Mouse (Mus musculus): ENCODE results near the gene Ndufc1. TPM values are rescaled to one million over a fixed set of nuclear protein-coding genes. Genes with fewer than 3 reads are reported as not detected.
"Not testable (repeated sequence)": the region's sequence is repeated elsewhere in the genome, so short reads cannot be mapped to it uniquely, and the experiment has no call there.

Ndufc1 gene
- 100 to 1,000 TPM; 743 to 842 TPM for total RNA-seq (2021)
- long read RNA-seq, experiment 1, transcript Ndufc1-201 (4 exons, 1,249 nt), result major isoform, 752 of 788 reads
- long read RNA-seq, experiment 1, partial matches to known transcripts, result 13 of 788 reads
- long read RNA-seq, experiment 1, other reads (novel, unspliced or antisense), result 17 of 788 reads
- long read RNA-seq, experiment 2, transcript Ndufc1-201 (4 exons, 1,249 nt), result major isoform, 304 of 312 reads
- long read RNA-seq, experiment 2, partial matches to known transcripts, result 3 of 312 reads
- long read RNA-seq, experiment 2, other reads (novel, unspliced or antisense), result 3 of 312 reads

DNA sequence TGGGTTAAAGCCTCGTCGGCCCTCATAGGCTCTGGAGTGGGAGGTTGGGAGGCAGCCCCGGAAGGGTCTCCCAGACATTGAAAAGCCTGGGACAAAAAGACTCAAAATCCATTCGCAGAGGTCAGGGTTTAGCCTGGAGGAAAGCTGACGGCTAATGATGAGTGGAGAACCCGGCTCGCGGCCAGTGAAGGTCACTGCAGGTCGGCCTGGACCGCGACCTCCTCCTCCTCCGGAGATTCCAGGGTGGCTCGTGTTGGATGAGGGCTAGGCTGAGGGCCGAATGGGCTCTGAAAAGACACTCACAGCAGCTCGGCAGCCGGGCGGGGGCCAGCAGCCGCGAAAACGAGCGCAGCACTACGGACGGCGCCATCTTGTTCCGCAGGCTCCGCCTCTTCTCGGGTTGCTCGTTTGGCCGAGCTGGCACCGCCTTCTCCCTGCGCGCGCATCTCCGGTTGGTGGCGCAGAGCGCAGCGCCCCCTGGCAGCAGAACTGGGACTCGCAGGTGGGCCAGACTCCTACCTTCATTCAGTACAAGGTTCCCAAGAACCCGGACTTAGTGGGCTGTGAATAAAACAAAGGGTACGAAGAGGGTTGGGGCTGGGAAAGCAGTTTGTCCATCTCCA lies at the start of gene Ndufc1:
Ndufc1 (minus strand) TSS at position 428 of the 623 bp plus-strand sequence.
- DNase-seq, result peak; percentile 99

DNA sequence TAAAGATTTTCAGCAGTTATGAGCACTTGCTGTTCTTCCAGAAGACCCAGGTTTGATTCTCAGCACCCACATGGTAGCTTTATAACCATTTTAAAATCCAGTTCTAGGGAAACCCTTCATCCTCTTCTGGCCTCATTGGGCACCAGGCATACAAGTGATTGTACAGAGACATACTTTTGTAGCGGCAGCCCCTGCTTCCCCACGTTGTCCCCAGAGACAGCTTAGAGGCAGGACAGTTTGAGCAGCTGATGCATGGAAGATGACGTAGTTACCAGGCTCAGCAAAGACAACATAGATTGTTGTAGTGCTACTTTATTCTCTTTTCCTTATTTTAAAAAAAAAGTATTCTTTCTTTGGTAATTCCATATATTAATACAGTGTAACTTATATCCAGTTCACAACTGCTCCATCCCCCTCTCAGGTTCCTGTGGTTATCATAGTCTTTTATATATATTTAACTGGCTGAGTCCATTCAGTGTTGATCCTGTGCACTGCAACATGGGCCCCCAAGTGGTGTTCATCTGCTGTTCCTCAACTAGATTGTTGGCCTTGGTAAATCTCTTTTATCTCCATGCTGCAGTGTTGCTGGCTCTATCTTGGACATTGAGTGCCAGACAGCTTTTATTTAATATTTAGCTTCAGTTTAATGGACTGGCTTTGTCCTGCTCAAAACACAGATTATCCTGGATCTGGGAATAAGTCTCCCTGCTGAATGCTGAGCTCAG lies 26.2 kb upstream of the Ndufc1 start:
- no peak for DNase-seq

DNA sequence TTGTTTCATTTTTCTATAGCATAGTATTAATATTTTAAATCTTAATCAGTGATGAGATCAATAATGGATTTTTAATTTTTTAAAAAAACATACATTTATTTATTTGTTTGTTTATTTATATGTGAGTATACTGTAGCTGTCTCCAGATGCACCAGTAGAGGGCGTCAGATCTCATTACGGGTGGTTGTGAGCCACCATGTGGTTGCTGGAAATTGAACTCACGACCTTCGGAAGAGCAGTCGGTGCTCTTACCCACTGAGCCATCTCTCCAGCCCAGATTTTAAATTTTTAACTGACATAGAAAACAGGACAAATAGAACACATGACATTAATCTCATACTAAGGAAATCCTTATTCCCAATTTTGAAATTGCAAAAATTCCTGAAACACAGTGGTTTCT lies 25.6 kb upstream of the Ndufc1 start:
- not testable (repeated sequence) for DNase-seq

DNA sequence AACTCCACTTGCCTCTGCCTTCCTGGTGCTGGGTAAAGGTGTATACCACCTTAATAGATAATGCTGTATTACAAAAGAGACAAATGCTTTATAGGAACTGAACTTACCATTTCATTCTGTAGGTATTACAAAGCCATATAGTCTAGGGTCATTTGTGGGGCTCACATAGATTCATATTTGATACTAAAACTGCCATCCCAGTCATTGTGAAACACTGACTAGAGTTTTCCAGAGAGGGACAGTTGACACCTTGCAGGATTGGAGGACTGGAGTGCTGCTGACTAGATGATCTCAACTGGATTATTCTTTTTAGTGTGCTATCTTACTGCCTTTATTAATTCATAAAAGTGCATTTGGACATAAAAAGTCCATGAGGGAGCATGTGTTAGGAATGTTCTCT lies 16.6 kb upstream of the Ndufc1 start:
- no peak for DNase-seq

DNA sequence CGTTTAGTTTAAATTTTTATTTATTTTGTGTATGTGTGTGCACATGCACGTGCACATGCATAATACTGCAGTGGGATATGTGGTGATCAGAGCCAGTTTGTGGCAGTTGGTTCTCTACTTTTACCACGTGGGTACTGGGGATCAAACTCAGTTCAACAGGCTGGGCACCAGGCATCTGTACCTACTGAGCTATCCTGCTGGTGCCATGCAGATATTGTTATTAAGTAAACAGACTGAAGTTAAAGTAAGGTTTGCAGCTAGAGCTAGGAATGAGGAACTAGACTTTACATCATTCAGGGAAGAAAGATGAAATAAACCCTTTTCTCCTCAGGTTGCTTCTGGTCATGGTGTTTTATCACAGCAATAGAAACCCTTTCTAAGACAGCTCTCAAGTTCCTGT lies 13.1 kb upstream of the Ndufc1 start:
- no peak for DNase-seq

DNA sequence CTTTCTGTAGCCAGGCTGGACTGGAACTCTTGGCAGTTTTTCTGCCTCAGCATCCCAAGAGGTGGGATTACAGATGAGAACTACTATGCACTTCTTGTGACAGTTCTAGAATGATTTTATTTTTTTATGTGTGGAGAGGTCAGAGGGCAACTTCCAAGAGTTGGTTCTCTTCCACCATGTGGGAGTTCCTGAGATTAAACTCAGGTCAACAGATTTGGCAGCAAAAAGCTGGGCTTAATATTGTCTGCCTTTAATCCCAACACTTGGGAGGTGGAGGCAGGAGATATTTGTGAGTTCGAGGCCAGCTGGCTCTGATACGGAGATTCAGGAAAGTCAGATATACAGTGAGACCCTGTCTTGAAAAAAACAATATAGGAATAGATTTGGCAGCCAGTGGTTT lies 9.2 kb upstream of the Ndufc1 start:
- no peak for DNase-seq

DNA sequence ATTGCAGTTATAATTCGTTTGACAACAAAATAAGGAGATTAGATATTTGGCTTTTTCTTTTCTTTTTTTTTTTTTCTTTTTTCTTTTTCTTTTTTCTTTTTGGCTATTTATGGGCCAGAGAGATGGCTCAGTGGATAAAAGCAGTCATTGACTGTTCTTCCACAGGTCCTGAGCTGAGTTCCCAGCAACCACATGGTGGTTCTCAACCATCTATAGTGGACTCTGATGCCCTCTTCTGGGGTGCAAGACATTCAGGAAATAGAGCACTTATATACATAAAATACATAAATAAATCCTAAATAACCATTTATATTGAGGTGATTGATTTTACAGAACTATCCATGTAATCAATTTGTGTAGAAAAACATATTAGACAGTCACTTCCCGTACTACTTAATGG lies 8.7 kb upstream of the Ndufc1 start:
- DNase-seq, result no peak

DNA sequence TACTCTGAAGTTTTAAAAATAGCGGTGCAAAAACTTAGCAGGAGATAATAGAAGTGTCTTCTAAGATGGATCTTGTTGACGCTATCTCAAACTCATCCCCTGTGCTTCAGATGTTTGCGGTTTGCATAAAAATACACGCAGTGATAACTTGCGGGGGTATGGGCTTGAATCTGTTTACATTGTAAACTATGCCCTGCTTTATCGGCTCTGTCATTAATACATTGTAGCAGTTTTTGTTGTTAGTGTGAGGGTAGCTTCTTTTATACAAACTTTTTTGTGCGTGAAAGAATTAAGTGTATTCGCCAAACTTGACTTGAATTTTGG lies 8.3 kb upstream of the Ndufc1 start:
- DNase-seq, result no peak

DNA sequence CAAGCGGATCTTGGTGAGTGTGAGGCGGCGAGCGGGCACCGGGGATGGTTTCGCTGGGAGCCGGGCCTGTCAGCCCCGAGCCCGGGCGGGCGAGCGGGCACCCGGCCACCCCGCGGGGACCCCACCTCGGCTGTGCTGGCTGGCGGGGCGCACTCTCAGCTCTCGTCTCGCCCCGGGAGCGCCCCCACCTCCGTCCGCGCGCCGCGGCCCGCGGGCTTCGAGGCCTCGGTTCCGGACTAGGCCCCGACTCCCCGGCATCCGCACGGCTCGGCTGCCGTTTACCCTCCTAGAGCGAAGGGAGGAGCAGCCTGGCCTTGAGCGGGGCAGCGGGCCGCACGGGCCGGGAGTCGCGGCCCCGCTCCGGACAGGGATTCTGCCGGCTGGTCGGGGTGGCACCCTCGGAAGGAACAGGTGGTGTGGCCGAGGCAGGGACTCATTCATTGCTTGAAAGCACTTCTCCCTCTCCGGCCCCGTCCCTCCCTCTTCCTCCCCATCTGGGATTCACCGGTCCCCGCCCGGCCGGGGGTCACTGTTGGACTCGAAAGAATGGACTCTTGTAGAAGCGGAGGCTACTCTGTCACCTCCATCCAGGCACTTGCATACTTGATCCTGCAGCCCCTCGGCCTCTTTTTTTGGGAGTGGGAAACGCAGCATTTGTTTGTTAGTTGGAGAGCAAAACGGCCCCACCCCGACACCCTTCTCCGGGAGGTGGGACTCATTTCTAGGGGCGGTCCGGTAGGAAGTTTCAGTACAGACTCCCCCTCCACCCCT lies 7.8 kb upstream of the Ndufc1 start:
- peak; percentile 65 to 72 for DNase-seq

DNA sequence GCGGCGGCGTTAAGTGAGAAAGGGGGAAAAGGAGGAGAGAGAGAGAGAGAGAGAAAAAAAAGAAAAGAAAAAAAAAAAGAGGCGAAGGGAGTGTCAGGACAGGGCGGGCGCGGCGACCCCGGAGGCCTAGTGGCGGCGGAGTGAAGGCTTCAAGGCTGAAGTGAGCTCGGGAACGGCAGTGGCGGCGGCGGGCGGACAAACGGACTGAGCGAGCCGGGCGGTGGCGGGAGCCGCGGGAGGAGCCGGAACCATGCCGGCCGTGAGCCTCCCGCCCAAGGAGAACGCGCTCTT lies 7.2 kb upstream of the Ndufc1 start:
- no peak for DNase-seq

DNA sequence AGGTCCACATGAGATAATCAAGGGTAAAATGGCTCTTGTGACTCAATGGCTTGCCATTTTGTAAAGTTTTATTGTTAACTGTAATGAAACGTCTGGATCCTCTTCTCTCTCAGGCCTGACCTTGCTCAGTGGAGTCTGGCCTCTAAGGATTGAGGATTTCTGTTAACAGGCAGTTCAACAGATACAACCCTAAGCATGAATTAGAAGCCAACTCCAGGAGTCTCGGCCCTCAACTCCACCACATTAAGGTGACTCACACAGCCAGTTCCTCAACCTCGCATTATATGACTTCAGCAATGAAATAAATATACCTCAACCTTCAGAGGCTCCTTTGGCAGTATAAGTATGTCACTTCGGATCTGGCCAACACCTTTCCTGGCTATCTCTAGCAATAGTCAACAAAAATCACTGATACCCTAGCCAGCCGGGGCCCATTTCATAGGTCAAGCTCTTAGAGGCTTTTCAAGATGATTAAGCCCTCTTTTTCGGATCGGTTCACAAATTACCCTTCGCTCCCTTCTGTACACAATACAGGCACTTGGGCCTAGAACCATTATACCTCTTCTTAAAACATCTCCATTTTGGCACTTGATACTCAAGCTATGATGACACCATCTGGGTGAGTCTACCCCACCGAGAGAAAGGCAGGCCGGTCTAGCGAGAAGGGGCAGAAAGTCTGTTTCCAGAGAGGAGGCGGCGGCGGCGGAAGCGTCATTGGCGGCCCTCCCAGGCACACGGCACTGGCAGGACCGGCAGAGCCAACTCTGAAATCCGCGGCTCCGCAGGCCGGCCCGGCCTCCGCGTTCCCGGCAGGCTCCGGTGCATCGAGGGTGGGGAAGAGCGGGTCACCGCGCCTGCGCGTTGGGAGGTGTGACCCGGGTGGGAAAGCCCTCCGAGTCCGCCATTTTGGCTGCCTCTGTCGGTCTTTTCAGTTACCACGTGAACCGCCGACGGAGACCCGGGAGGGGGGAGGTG lies 6.6 kb upstream of the Ndufc1 start, which contains the start of gene Naa15:
Naa15 (plus strand) TSS at position 51 of the 975 bp plus-strand sequence.
- peak; percentile 98 to 99 for DNase-seq

DNA sequence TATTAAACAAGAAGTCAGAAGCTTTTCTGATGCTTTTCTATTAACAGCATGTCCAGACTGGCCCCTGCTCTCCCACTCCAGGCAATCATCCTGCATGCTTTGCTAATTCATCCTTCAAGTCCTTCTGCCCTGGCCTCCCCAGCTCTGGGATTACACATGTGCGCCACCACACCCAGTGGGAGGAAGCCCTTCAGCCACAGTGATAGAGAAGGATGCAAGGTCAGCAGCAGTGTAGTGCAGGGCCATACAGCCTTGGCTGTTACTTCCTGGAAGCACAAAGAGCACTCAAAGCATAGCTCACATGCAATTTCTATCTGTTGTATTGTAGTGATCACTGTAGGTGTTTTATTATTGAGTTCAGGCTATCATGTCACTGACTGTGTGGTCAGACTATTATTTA lies 4.5 kb upstream of the Ndufc1 start:
- peak; percentile 50 to 68 for DNase-seq

DNA sequence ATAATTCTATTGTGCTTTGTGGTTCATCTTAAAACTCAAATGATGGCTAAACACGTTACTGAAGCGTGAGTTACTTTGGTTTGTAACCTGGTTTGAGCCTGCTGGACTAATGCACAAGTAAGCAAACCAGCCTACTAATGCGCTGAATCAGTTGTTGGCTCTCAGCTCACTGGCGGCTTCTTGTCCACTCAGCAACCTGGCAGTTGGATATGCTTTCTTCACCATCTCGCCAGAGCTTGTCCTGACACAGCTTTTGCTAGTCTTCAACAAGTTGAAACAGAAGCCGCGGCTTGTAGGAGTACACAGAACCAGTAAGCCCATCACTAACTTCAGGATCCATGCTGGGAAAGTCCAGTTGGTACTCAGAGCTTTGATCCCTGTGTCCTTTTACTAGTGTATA lies 3.7 kb upstream of the Ndufc1 start:
- DNase-seq, result no peak

DNA sequence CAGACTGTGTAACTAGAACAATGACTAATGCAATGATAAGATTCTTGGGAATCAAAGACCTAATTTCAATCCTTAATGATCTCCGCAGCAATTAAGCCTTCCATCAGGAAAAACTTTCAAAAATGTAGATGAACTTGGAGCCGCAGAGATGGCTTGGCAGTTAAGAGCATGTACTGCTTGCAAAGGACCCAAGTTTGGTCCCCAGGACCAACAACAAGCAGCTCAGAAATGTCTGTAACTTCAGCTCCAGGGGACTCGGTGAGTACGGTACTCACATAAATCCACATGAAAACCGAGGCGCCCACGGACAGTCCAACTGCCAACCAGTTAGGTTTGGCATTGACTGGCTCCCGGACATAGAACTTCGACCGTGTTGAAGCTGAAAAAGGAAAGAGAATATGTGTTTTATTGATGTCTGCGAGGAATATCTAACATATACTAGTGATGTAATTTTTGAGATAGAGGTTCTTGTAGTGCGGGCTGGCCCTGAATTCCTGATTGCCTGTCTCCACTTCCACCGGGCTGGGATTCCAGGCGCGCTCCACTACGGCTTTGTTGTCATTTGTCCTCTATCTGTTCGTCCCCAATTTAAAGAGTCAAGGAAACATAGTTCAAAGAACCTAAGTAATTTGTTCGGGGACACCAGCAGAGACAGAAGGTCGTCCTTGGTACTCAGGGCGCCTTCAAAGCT lies 773 bp downstream of the Ndufc1 start:
- peak; percentile 34 to 39 for DNase-seq

DNA sequence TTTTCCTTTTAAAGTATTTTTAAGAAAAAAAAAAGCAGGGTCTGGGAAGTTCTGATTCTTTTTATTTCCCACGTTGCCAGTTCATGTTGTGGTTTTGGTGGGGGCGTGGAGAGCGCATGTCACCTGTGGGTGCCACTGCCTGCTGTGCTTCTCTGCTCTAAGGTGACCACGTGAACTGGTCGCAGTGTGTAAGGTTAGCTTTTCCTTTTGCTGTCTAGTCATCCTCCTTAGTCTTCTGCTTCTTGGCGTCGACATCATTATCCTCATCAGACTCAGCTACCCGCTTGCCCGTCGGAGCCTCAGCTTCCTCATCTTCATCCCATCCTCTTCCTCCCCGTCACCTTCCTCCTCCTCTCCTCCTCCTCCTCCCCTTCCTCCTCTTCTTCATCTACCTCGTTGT lies 6.2 kb downstream of the Ndufc1 start:
- DNase-seq, result no peak

DNA sequence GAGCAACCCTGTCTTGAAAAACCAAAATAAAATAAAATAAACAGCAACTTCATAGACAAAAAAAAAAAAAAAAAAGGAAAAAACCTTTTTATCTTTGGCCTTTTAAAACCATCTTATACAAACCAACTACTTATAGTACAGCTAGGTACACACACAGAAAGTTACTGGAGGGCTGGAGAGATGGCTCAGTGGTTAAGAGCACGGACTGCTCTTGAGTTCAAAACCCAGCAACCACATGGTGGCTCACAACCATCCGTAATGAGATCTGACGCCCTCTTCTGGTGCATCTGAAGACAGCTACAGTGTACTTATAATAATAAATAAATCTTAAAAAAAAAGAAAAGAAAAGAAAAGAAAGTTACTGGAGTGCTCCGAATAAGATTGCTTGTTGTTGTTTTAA lies 6.7 kb downstream of the Ndufc1 start:
- DNase-seq, result not testable (repeated sequence)

DNA sequence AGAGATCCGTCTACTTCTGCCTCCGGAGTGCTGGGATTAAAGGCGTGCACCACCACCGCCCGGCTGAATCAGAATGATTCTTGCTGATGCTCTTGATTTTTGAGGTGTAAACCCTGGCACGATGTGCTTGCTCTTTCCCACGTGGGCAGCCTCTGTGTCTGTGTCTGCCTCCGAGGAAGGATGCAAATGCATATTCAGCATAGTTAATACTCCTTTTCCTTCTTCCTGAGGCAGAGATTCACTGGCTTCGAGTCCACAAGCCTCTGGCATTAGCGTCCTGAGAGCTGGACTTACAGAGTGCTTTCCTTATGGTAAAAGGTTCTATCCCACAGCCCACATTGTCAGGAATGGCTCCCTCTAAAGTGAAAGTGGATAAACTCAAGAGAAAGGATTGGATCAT lies 8.1 kb downstream of the Ndufc1 start:
- peak in 1 of 2 experiments; percentile 47 for DNase-seq

DNA sequence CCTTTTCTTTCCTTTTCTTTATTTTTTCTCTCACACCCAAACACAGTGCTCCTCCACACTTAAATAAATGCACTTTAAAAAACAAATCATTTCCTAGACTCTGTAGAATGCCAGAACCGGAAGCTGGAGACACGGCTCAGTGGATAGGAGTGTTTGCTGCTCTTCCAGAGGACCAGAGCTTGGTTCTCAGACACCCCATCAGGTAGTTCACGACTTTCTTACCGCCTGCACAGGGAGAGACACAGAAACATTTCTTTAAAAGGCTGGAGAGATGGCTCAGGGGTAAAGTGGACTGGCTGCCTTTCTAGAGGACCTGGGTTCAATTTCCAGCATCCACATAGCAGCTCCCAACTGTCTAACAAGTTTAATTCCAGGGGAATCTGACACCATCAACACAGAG lies 9.3 kb downstream of the Ndufc1 start:
- DNase-seq, result no peak

DNA sequence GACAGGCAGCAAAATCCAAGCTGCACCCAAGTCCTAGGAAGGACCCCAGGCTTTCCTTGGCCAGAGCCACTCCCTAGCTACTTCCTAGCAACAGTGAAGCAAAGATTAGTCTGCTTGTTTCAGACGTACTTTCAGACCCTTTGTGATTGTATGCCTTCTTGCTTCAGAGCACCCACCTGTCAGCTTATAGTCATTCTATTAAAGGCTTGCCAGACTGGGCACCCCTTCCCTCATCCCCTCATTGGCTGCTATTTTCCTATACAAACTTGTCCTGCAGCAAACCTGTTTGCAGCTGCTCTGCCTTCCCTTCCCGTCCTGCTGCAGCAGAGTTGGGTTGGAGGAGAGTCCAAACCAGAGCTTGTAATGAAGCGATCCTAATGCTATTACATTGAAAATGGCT lies 10.1 kb downstream of the Ndufc1 start:
- no peak for DNase-seq

DNA sequence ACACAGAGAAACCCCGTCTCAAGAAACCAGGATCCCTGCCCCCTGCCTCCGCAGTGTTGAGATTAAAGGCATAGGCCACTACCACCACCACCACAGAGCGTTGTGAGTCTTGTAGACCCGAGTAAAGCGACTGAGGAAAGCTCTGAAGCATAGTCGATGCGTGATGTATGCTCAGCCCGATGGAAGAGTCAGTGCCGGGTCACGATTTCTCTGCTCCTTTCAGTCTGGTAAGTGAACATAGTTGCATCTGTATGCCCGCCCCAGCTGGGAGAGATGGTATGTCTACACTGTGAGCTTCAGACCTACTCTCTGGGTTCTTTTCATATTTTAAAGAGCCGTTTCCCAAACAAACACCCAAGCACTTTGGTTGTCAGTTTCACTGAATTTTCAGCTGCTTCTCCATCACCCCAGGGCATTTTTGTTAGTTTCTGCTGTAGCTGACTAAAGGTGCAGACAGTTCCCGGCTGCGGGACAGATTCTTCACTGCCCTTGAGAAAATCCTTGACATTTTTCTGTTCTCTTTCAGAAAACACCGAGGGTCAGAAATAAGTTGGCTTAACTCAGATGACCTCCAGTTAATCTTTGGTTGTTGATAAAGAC lies 11.0 kb downstream of the Ndufc1 start:
- peak; percentile 40 to 51 for DNase-seq
